ENCODE assay signal across 8 mouse cellular contexts in genomic region chr2:30357552-30358510, GRCm38 (mm10). TPM values are rescaled to one million over a fixed set of nuclear protein-coding genes. Genes with fewer than 3 reads are reported as not detected.
DNase-seq lines count a peak whose midpoint lies in the region; ATAC-seq and TF ChIP-seq lines count a peak whose summit lies in the region.

No protein-coding gene starts in this region.

- H3K27ac ChIP-seq in left cerebral cortex, adult 2 months: peak overlapping the region; percentile 83
- H3K27ac ChIP-seq in bone marrow macrophage, adult 2 months (ENCODE audit: insufficient read depth, low read depth, low read length): no peak overlapping the region
- no peak overlapping the region for H3K27ac ChIP-seq in embryonic fibroblast, embryonic 13.5 days (ENCODE audit: insufficient read depth, low read length)
- 0 out of 2 replicates have a peak overlapping the region, but pooled peaks have one; percentile 80 for H3K27ac ChIP-seq in hindbrain, postnatal 0 days
- H3K27ac ChIP-seq in midbrain, postnatal 0 days (ENCODE audit: low read depth, low read length): no peak overlapping the region

- intact Hi-C loops in left cerebral cortex, adult 2 months (cut with DNase I): no loop called here
- intact Hi-C loops in left cerebral cortex, postnatal 4 days (cut with DNase I): no loop called here

- H3K27me3 ChIP-seq in hindbrain, postnatal 0 days (ENCODE audit: insufficient read depth, low read length): no peaks in the 10 kb centered on the region
- no peaks in the 10 kb centered on the region for H3K27me3 ChIP-seq in midbrain, postnatal 0 days (ENCODE audit: insufficient read depth, low read length)

- no peak for TF ChIP-seq CTCF in left cerebral cortex, adult 2 months (IDR thresholded peaks at IDR 0.05)
- TF ChIP-seq CTCF in bone marrow macrophage, adult 2 months (IDR thresholded peaks at IDR 0.05; ENCODE audit: low read depth, low read length): no peak
- TF ChIP-seq CTCF in embryonic fibroblast, embryonic 13.5 days (IDR thresholded peaks at IDR 0.05; ENCODE audit: borderline replicate concordance, insufficient read depth, low read length): no peak
- TF ChIP-seq CTCF in hindbrain, postnatal 0 days (IDR thresholded peaks at IDR 0.05; ENCODE audit: low read depth): no peak
- TF ChIP-seq CTCF in midbrain, postnatal 0 days (IDR thresholded peaks at IDR 0.05): no peak

- peak overlapping the region; percentile 97 for H3K4me3 ChIP-seq in left cerebral cortex, adult 2 months
- peak overlapping the region; percentile 94 for H3K4me3 ChIP-seq in bone marrow macrophage, adult 2 months (ENCODE audit: insufficient read depth, low read length)
- peak overlapping the region; percentile 85 for H3K4me3 ChIP-seq in embryonic fibroblast, embryonic 13.5 days (ENCODE audit: insufficient read depth, low read length)
- peak overlapping the region; percentile 82 for H3K4me3 ChIP-seq in hindbrain, postnatal 0 days (ENCODE audit: low read length)
- H3K4me3 ChIP-seq in midbrain, postnatal 0 days (ENCODE audit: low read depth, low read length): peak overlapping the region; percentile 81

- peaks cover 12% of the 10 kb centered on the region for H3K36me3 ChIP-seq in hindbrain, postnatal 0 days (ENCODE audit: insufficient read depth, low read length)
- peaks cover 19% of the 10 kb centered on the region for H3K36me3 ChIP-seq in midbrain, postnatal 0 days (ENCODE audit: insufficient read depth, low read length)

- WGBS in hindbrain, postnatal 0 days: 53% methylated on average over 8 of the region's 8 CpGs
- WGBS in midbrain, postnatal 0 days: 53% methylated on average over 8 of the region's 8 CpGs

- H3K9me3 ChIP-seq in hindbrain, postnatal 0 days (ENCODE audit: low read length): no peaks in the 10 kb centered on the region
- H3K9me3 ChIP-seq in midbrain, postnatal 0 days (ENCODE audit: low read length): no peaks in the 10 kb centered on the region

- no peaks in the 10 kb centered on the region for H3K4me1 ChIP-seq in bone marrow macrophage, adult 2 months (ENCODE audit: control insufficient read depth, insufficient read depth, low read length)
- H3K4me1 ChIP-seq in embryonic fibroblast, embryonic 13.5 days (ENCODE audit: control insufficient read depth, insufficient read depth, low read length): peaks cover 13% of the 10 kb centered on the region; the same call in 1 of the 2 replicates
- peaks cover 12% of the 10 kb centered on the region for H3K4me1 ChIP-seq in hindbrain, postnatal 0 days (ENCODE audit: insufficient read depth, low read length)
- peaks cover 10% of the 10 kb centered on the region for H3K4me1 ChIP-seq in midbrain, postnatal 0 days (ENCODE audit: insufficient read depth, low read length)

- no peak for ATAC-seq in hindbrain, postnatal 0 days
- ATAC-seq in midbrain, postnatal 0 days (ENCODE audit: low FRiP score): no peak

- H3K9ac ChIP-seq in hindbrain, postnatal 0 days (replicated peaks; ENCODE audit: low read length): peak overlapping the region; percentile 81
- peak overlapping the region; percentile 86 for H3K9ac ChIP-seq in midbrain, postnatal 0 days (replicated peaks; ENCODE audit: low read length, poor library complexity, severe bottlenecking)

- TF ChIP-seq POLR2A in bone marrow macrophage, adult 2 months (IDR thresholded peaks at IDR 0.05; ENCODE audit: borderline replicate concordance, low read depth, low read length): no peak
- no peak for TF ChIP-seq POLR2A in embryonic fibroblast, embryonic 13.5 days (IDR thresholded peaks at IDR 0.05; ENCODE audit: low read depth, low read length)

- peak overlapping the region; percentile 84 for H3K4me2 ChIP-seq in hindbrain, postnatal 0 days (ENCODE audit: low read depth, low read length)
- H3K4me2 ChIP-seq in midbrain, postnatal 0 days (ENCODE audit: low read depth, low read length, poor library complexity, severe bottlenecking): peak overlapping the region; percentile 85

- DNase-seq in left cerebral cortex, adult 2 months (ENCODE audit: extremely low spot score in 1 of 2, low spot score in 2 of 2): no peak
- DNase-seq in left cerebral cortex, postnatal 4 days: no peak
- DNase-seq in hindbrain, postnatal 0 days (ENCODE audit: low spot score): no peak
- no peak for DNase-seq in midbrain, postnatal 0 days (ENCODE audit: low spot score)
- no peak for DNase-seq in gastrocnemius, adult 8-10 months (ENCODE audit: low spot score in 2 of 2)
- DNase-seq in kidney, postnatal 10 days: no peak

RNA-seq across cellular contexts. Expression of gene Sh3glb2, which starts 1.3 kb away (rescaled TPM):
- 100 to 1,000 TPM; 291 to 312 TPM for total RNA-seq in left cerebral cortex, adult 2 months (2021)
- total RNA-seq in left cerebral cortex, postnatal 4 days (2021): 100 to 1,000 TPM; 161 to 176 TPM
- 40.8 and 45.1 TPM in 2 replicates for polyA plus RNA-seq in bone marrow macrophage, adult 2 months (2012; ENCODE audit: insufficient read depth, insufficient read length, missing spikeins)
- 38.8 and 39.7 TPM in 2 replicates for polyA plus RNA-seq in embryonic fibroblast, embryonic 13.5 days (2011; ENCODE audit: insufficient read length, low read depth, missing spikeins)
- total RNA-seq in hindbrain, postnatal 0 days (2014; rRNA removed): 397 and 410 TPM in 2 replicates
- 171 and 180 TPM in 2 replicates for polyA plus RNA-seq in hindbrain, postnatal 0 days (2015; fragmentation: Nextera tagmentation; extraction: Ambion mirVana)
- 375 and 403 TPM in 2 replicates for total RNA-seq in midbrain, postnatal 0 days (2014; rRNA removed)
- polyA plus RNA-seq in midbrain, postnatal 0 days (2015; fragmentation: Nextera tagmentation; extraction: Ambion mirVana): 185 and 199 TPM in 2 replicates
- 10 to 100 TPM; 15.3 to 18.5 (median 16.8) TPM for total RNA-seq in gastrocnemius, adult 8-10 months (2022)

RNA-seq across cellular contexts. Expression of gene Miga2, which starts 6.2 kb away (rescaled TPM):
- 100 to 1,000 TPM; 120 to 138 TPM for total RNA-seq in left cerebral cortex, adult 2 months (2021)
- 10 to 100 TPM; 69.7 to 76.5 TPM for total RNA-seq in left cerebral cortex, postnatal 4 days (2021)
- 3.4 and 6.9 TPM in 2 replicates for polyA plus RNA-seq in bone marrow macrophage, adult 2 months (2012; ENCODE audit: insufficient read depth, insufficient read length, missing spikeins)
- polyA plus RNA-seq in embryonic fibroblast, embryonic 13.5 days (2011; ENCODE audit: insufficient read length, low read depth, missing spikeins): 15.9 and 16.4 TPM in 2 replicates
- total RNA-seq in hindbrain, postnatal 0 days (2014; rRNA removed): 67.6 and 79.9 TPM in 2 replicates
- 34.4 and 35.3 TPM in 2 replicates for polyA plus RNA-seq in hindbrain, postnatal 0 days (2015; fragmentation: Nextera tagmentation; extraction: Ambion mirVana)
- 64.2 and 72.3 TPM in 2 replicates for total RNA-seq in midbrain, postnatal 0 days (2014; rRNA removed)
- 28.7 and 34.8 TPM in 2 replicates for polyA plus RNA-seq in midbrain, postnatal 0 days (2015; fragmentation: Nextera tagmentation; extraction: Ambion mirVana)
- 10 to 100 TPM; 13.2 to 29.8 (median 17.4) TPM for total RNA-seq in gastrocnemius, adult 8-10 months (2022)

RNA-seq across cellular contexts. Expression of gene Dolpp1, which starts 34.2 kb away (rescaled TPM):
- 10 to 100 TPM; 25.8 to 26.8 TPM for total RNA-seq in left cerebral cortex, adult 2 months (2021)
- total RNA-seq in left cerebral cortex, postnatal 4 days (2021): 10 to 100 TPM; 41.1 to 43.9 TPM
- polyA plus RNA-seq in bone marrow macrophage, adult 2 months (2012; ENCODE audit: insufficient read depth, insufficient read length, missing spikeins): 24.2 and 28.7 TPM in 2 replicates
- polyA plus RNA-seq in embryonic fibroblast, embryonic 13.5 days (2011; ENCODE audit: insufficient read length, low read depth, missing spikeins): 26.6 and 33.8 TPM in 2 replicates
- total RNA-seq in hindbrain, postnatal 0 days (2014; rRNA removed): 119 and 122 TPM in 2 replicates
- 48.2 and 49.4 TPM in 2 replicates for polyA plus RNA-seq in hindbrain, postnatal 0 days (2015; fragmentation: Nextera tagmentation; extraction: Ambion mirVana)
- total RNA-seq in midbrain, postnatal 0 days (2014; rRNA removed): 96.2 and 103 TPM in 2 replicates
- 56.6 and 59.7 TPM in 2 replicates for polyA plus RNA-seq in midbrain, postnatal 0 days (2015; fragmentation: Nextera tagmentation; extraction: Ambion mirVana)
- 1 to 10 TPM; 3.9 to 4.5 (median 4.1) TPM for total RNA-seq in gastrocnemius, adult 8-10 months (2022)

RNA-seq across cellular contexts. Expression of gene Crat, which starts 57.8 kb away (rescaled TPM):
- total RNA-seq in left cerebral cortex, adult 2 months (2021): 10 to 100 TPM; 56.5 to 58.2 TPM
- total RNA-seq in left cerebral cortex, postnatal 4 days (2021): 10 to 100 TPM; 33.2 to 33.3 TPM
- 66.4 and 67.4 TPM in 2 replicates for polyA plus RNA-seq in bone marrow macrophage, adult 2 months (2012; ENCODE audit: insufficient read depth, insufficient read length, missing spikeins)
- polyA plus RNA-seq in embryonic fibroblast, embryonic 13.5 days (2011; ENCODE audit: insufficient read length, low read depth, missing spikeins): 22.3 and 29.1 TPM in 2 replicates
- total RNA-seq in hindbrain, postnatal 0 days (2014; rRNA removed): 49.3 and 51.5 TPM in 2 replicates
- 26.0 and 27.6 TPM in 2 replicates for polyA plus RNA-seq in hindbrain, postnatal 0 days (2015; fragmentation: Nextera tagmentation; extraction: Ambion mirVana)
- total RNA-seq in midbrain, postnatal 0 days (2014; rRNA removed): 32.6 and 38.0 TPM in 2 replicates
- 24.9 and 27.4 TPM in 2 replicates for polyA plus RNA-seq in midbrain, postnatal 0 days (2015; fragmentation: Nextera tagmentation; extraction: Ambion mirVana)
- 100 to 1,000 TPM; 355 to 420 (median 382) TPM for total RNA-seq in gastrocnemius, adult 8-10 months (2022)

RNA-seq across cellular contexts. Expression of gene Ptpa, which starts 58.0 kb away (rescaled TPM):
- 100 to 1,000 TPM; 177 to 178 TPM for total RNA-seq in left cerebral cortex, adult 2 months (2021)
- 100 to 1,000 TPM; 145 to 153 TPM for total RNA-seq in left cerebral cortex, postnatal 4 days (2021)
- polyA plus RNA-seq in bone marrow macrophage, adult 2 months (2012; ENCODE audit: insufficient read depth, insufficient read length, missing spikeins): 110 TPM in 2 replicates
- 126 and 137 TPM in 2 replicates for polyA plus RNA-seq in embryonic fibroblast, embryonic 13.5 days (2011; ENCODE audit: insufficient read length, low read depth, missing spikeins)
- total RNA-seq in hindbrain, postnatal 0 days (2014; rRNA removed): 140 and 156 TPM in 2 replicates
- polyA plus RNA-seq in hindbrain, postnatal 0 days (2015; fragmentation: Nextera tagmentation; extraction: Ambion mirVana): 133 and 138 TPM in 2 replicates
- total RNA-seq in midbrain, postnatal 0 days (2014; rRNA removed): 139 and 147 TPM in 2 replicates
- polyA plus RNA-seq in midbrain, postnatal 0 days (2015; fragmentation: Nextera tagmentation; extraction: Ambion mirVana): 138 and 141 TPM in 2 replicates
- 10 to 100 TPM; 55.6 to 70.0 (median 63.9) TPM for total RNA-seq in gastrocnemius, adult 8-10 months (2022)

Comparison
In these comparisons a context has a peak if more than half of its experiments do, and no peak if none do; other contexts are left out.
1. H3K27ac ChIP-seq: peak in left cerebral cortex, adult 2 months (single experiment) and hindbrain, postnatal 0 days (single experiment); none in bone marrow macrophage, adult 2 months (single experiment), embryonic fibroblast, embryonic 13.5 days (single experiment) and midbrain, postnatal 0 days (single experiment).
2. RNA of gene Sh3glb2, which starts 1.3 kb away (total RNA-seq): 397 to 410 TPM in hindbrain, postnatal 0 days, 375 to 403 TPM in midbrain, postnatal 0 days, 291 to 312 TPM in left cerebral cortex, adult 2 months and 161 to 176 TPM in left cerebral cortex, postnatal 4 days; 15.3 to 18.5 TPM in gastrocnemius, adult 8-10 months; every median in the first group is over 4 times any median in the second.
3. RNA of gene Dolpp1, which starts 34.2 kb away (total RNA-seq): 119 to 122 TPM in hindbrain, postnatal 0 days, 96.2 to 103 TPM in midbrain, postnatal 0 days, 41.1 to 43.9 TPM in left cerebral cortex, postnatal 4 days and 25.8 to 26.8 TPM in left cerebral cortex, adult 2 months; 3.9 to 4.5 TPM in gastrocnemius, adult 8-10 months; every median in the first group is over 4 times any median in the second.
4. Peak in every context shown above with its lines, with median percentiles within 50 percentile points of each other: H3K4me3 ChIP-seq.